12 mouse cellular contexts compared by ENCODE assay signal in genomic region chr5:122068563-122068962, GRCm38 (mm10). TPM values are rescaled to one million over a fixed set of nuclear protein-coding genes. Genes with fewer than 3 reads are reported as not detected.
"Had no signal": no experiment of that assay in that cellular context is flagged by ENCODE, and none has a peak within 500 bp of the region (broad histone marks: within the 10 kb centered on the region; RNA-seq: fewer than 3 reads in every experiment).

No protein-coding gene starts in this region.

- H3K4me3 ChIP-seq: kidney, embryonic 15.5 days; limb, embryonic 15.5 days; liver, embryonic 12.5 days; midbrain, embryonic 15.5 days; neural tube, embryonic 12.5 days had no signal

- DNase-seq: kidney, postnatal 14 days; lung, embryonic 14.5 days; lung, postnatal 10 days; lung, postnatal 4 days; thymus, postnatal 36 days had no signal

- H3K27me3 ChIP-seq: kidney, embryonic 15.5 days; midbrain, embryonic 15.5 days; neural tube, embryonic 12.5 days had no signal

- H3K9ac ChIP-seq: kidney, embryonic 15.5 days; limb, embryonic 15.5 days; liver, embryonic 12.5 days; lung, embryonic 14.5 days; midbrain, embryonic 15.5 days; neural tube, embryonic 12.5 days had no signal

- H3K9me3 ChIP-seq: kidney, embryonic 15.5 days; limb, embryonic 15.5 days; liver, embryonic 12.5 days; midbrain, embryonic 15.5 days; neural tube, embryonic 12.5 days had no signal

- ATAC-seq: liver, embryonic 12.5 days; midbrain, embryonic 15.5 days had no signal

- H3K36me3 ChIP-seq: kidney, embryonic 15.5 days; limb, embryonic 15.5 days; liver, embryonic 12.5 days; midbrain, embryonic 15.5 days; neural tube, embryonic 12.5 days had no signal

- H3K27ac ChIP-seq: kidney, embryonic 15.5 days; limb, embryonic 15.5 days; liver, embryonic 12.5 days; midbrain, embryonic 15.5 days; neural tube, embryonic 12.5 days had no signal

- H3K4me1 ChIP-seq: limb, embryonic 15.5 days; liver, embryonic 12.5 days; midbrain, embryonic 15.5 days had no signal

RNA-seq across cellular contexts. Expression of gene Cux2, which starts 18.7 kb away (rescaled TPM):
- total RNA-seq: monocyte, adult 5-6 weeks had no signal

RNA-seq across cellular contexts. Expression of gene Myl2, which starts 32.2 kb away (rescaled TPM):
- total RNA-seq: left cerebral cortex, postnatal 25 days; monocyte, adult 5-6 weeks had no signal
